Comparison of ENCODE assay signal across 9 mouse cellular contexts in the genomic region with DNA sequence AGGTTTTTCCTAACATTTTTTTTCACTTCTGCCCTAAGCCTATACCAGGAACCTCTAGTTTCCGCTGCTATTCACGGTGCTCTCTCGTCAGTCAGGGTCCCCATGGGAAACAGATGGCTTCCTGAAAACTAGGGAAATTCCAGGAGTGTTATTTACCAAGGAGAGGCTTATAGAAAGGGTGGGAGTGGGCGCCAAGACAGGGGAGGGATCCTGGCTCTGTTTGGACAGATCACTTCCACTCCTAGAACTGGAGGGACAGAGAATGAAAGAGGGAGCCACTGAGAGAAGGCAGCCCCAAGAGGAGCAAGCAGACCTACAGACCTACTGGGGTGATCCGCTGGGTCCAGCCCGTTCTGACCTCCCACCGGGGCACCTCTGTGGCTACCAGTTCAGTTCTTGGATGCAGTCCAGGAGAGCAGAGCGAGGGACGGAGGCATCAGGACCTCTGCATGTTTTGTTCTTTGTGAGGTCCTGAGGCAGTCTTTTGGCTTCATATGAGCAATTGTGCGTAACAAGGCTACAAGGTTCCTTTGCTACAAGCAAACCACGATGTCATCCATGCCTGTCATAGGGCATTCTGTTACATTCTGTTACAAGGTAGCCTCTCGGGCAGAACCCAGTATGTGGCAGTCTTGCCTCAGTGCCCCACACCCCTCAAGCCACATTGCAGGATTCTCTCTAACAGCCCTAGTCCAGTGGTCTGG. TPM values are rescaled to one million over a fixed set of nuclear protein-coding genes. Genes with fewer than 3 reads are reported as not detected.
DNase-seq lines count a peak whose midpoint lies in the region; ATAC-seq and TF ChIP-seq lines count a peak whose summit lies in the region.
"Had no signal": no experiment of that assay in that cellular context is flagged by ENCODE, and none has a peak within 500 bp of the region (broad histone marks: within the 10 kb centered on the region; RNA-seq: fewer than 3 reads in every experiment).

No protein-coding gene starts in this region.

- ATAC-seq in lung, embryonic 14.5 days (ENCODE audit: insufficient read depth): peak; percentile 30; the same call in 1 of the 2 replicates
- no peak; the same call in 1 of the 2 replicates for ATAC-seq in intestine, embryonic 15.5 days
- no peak for ATAC-seq in limb, embryonic 15.5 days (ENCODE audit: insufficient number of reproducible peaks, low FRiP score, low TSS enrichment, low read depth)
- no peak for ATAC-seq in activated CD4-positive, CD25-positive, alpha-beta regulatory T cell, adult 4 months

- 0 out of 2 replicates have a peak, but pooled peaks cover 5% of the 10 kb centered on the region for H3K4me1 ChIP-seq in lung, embryonic 14.5 days (ENCODE audit: insufficient read depth)
- peaks cover 12% of the 10 kb centered on the region for H3K4me1 ChIP-seq in intestine, embryonic 15.5 days (replicated peaks)
- H3K4me1 ChIP-seq in limb, embryonic 15.5 days: peaks cover 14% of the 10 kb centered on the region
- H3K4me1 ChIP-seq: neural tube, embryonic 15.5 days had no signal

- no peaks in the 10 kb centered on the region for H3K27me3 ChIP-seq in lung, embryonic 14.5 days (ENCODE audit: insufficient read depth, low read length)
- no peaks in the 10 kb centered on the region for H3K27me3 ChIP-seq in intestine, embryonic 15.5 days (replicated peaks)
- H3K27me3 ChIP-seq in limb, embryonic 15.5 days: no peaks in the 10 kb centered on the region
- H3K27me3 ChIP-seq: neural tube, embryonic 15.5 days had no signal

- peak overlapping the region; percentile 81 for H3K27ac ChIP-seq in lung, embryonic 14.5 days (ENCODE audit: low read depth)
- H3K27ac ChIP-seq in intestine, embryonic 15.5 days: peak overlapping the region; percentile 56
- H3K27ac ChIP-seq in limb, embryonic 15.5 days: peak overlapping the region; percentile 38
- H3K27ac ChIP-seq: neural tube, embryonic 15.5 days had no signal

- no peak overlapping the region for H3K9ac ChIP-seq in lung, embryonic 14.5 days
- H3K9ac ChIP-seq in intestine, embryonic 15.5 days: peak overlapping the region; percentile 18; the same call in 1 of the 2 replicates
- no peak overlapping the region for H3K9ac ChIP-seq in limb, embryonic 15.5 days
- H3K9ac ChIP-seq: neural tube, embryonic 15.5 days had no signal

- no peaks in the 10 kb centered on the region for H3K36me3 ChIP-seq in lung, embryonic 14.5 days (ENCODE audit: insufficient read depth)
- no peaks in the 10 kb centered on the region for H3K36me3 ChIP-seq in intestine, embryonic 15.5 days
- no peaks in the 10 kb centered on the region for H3K36me3 ChIP-seq in limb, embryonic 15.5 days
- H3K36me3 ChIP-seq: neural tube, embryonic 15.5 days had no signal

- no peak overlapping the region for H3K4me2 ChIP-seq in lung, embryonic 14.5 days
- no peak overlapping the region for H3K4me2 ChIP-seq in intestine, embryonic 15.5 days (replicated peaks)
- H3K4me2 ChIP-seq in limb, embryonic 15.5 days: no peak overlapping the region
- H3K4me2 ChIP-seq: neural tube, embryonic 15.5 days had no signal

- H3K4me3 ChIP-seq in lung, embryonic 14.5 days (ENCODE audit: low read depth, low read length): no peak overlapping the region
- no peak overlapping the region for H3K4me3 ChIP-seq in intestine, embryonic 15.5 days (replicated peaks)
- H3K4me3 ChIP-seq in limb, embryonic 15.5 days: no peak overlapping the region
- H3K4me3 ChIP-seq: neural tube, embryonic 15.5 days had no signal

- H3K9me3 ChIP-seq in lung, embryonic 14.5 days (ENCODE audit: low read depth, low read length): no peaks in the 10 kb centered on the region
- no peaks in the 10 kb centered on the region for H3K9me3 ChIP-seq in intestine, embryonic 15.5 days
- no peaks in the 10 kb centered on the region for H3K9me3 ChIP-seq in limb, embryonic 15.5 days
- H3K9me3 ChIP-seq: neural tube, embryonic 15.5 days had no signal

- DNase-seq in cerebellum, postnatal 10 days: peak; percentile 48 to 62
- no peak for DNase-seq in cerebellum, postnatal 25 days
- peak; percentile 62 for DNase-seq in lung, embryonic 14.5 days
- DNase-seq in lung, postnatal 36 days: no peak
- no peak for DNase-seq in spleen, postnatal 4 days (ENCODE audit: low spot score in 2 of 2)

- TF ChIP-seq CTCF in lung, embryonic 14.5 days (IDR thresholded peaks at IDR 0.05; ENCODE audit: low read depth): no peak

- WGBS in lung, embryonic 14.5 days: 35% methylated on average over 12 of the region's 12 CpGs
- WGBS in intestine, embryonic 15.5 days: 49% methylated on average over 12 of the region's 12 CpGs
- 47% methylated on average over 12 of the region's 12 CpGs for WGBS in limb, embryonic 15.5 days

RNA-seq across cellular contexts. Expression of gene Ppp1r13b, which starts 8.8 kb away (rescaled TPM):
- 28.9 and 29.0 TPM in 2 replicates for polyA plus RNA-seq in lung, embryonic 14.5 days (2014; fragmentation: Nextera tagmentation; extraction: Ambion mirVana)
- polyA plus RNA-seq in intestine, embryonic 15.5 days (2015; fragmentation: Nextera tagmentation; extraction: Ambion mirVana): 19.8 and 21.7 TPM in 2 replicates
- polyA plus RNA-seq in limb, embryonic 15.5 days (2015; fragmentation: Nextera tagmentation; extraction: Ambion mirVana): 11.8 and 14.9 TPM in 2 replicates
- polyA plus RNA-seq in activated CD4-positive, CD25-positive, alpha-beta regulatory T cell, adult 4 months (2017; shearing (Covaris generic)): 10 to 100 TPM in 1 of 2 experiments, 1 to 10 TPM in 1; 8.0 to 10.3 TPM

RNA-seq across cellular contexts. Expression of gene Atp5mpl, which starts 50.1 kb away (rescaled TPM):
- 647 and 712 TPM in 2 replicates for polyA plus RNA-seq in lung, embryonic 14.5 days (2014; fragmentation: Nextera tagmentation; extraction: Ambion mirVana)
- 924 and 941 TPM in 2 replicates for polyA plus RNA-seq in intestine, embryonic 15.5 days (2015; fragmentation: Nextera tagmentation; extraction: Ambion mirVana)
- 515 and 585 TPM in 2 replicates for polyA plus RNA-seq in limb, embryonic 15.5 days (2015; fragmentation: Nextera tagmentation; extraction: Ambion mirVana)
- polyA plus RNA-seq in activated CD4-positive, CD25-positive, alpha-beta regulatory T cell, adult 4 months (2017; shearing (Covaris generic)): 100 to 1,000 TPM; 262 to 349 TPM

RNA-seq across cellular contexts. Expression of gene Tdrd9, which starts 54.7 kb away (rescaled TPM):
- 0.15 and 0.18 TPM in 2 replicates for polyA plus RNA-seq in lung, embryonic 14.5 days (2014; fragmentation: Nextera tagmentation; extraction: Ambion mirVana)
- polyA plus RNA-seq in intestine, embryonic 15.5 days (2015; fragmentation: Nextera tagmentation; extraction: Ambion mirVana): 0.46 TPM in 1 of 2 replicates, not detected in the other
- polyA plus RNA-seq in limb, embryonic 15.5 days (2015; fragmentation: Nextera tagmentation; extraction: Ambion mirVana): 0.19 and 0.88 TPM in 2 replicates
- polyA plus RNA-seq in activated CD4-positive, CD25-positive, alpha-beta regulatory T cell, adult 4 months (2017; shearing (Covaris generic)): not detected

Comparison
In these comparisons a context has a peak if more than half of its experiments do, and no peak if none do; other contexts are left out.
1. DNase-seq: peak in cerebellum, postnatal 10 days (2 of 2) and lung, embryonic 14.5 days (single experiment); none in cerebellum, postnatal 25 days (0 of 2), lung, postnatal 36 days (single experiment) and spleen, postnatal 4 days (0 of 2).
2. Peak in every context shown above with its lines, with median percentiles within 50 percentile points of each other: H3K27ac ChIP-seq.